Mouse (Mus musculus): Measurements from ENCODE around the gene Nol10. TPM values are rescaled to one million over a fixed set of nuclear protein-coding genes. Genes with fewer than 3 reads are reported as not detected.
"Not testable (repeated sequence)": the region's sequence is repeated elsewhere in the genome, so short reads cannot be mapped to it uniquely, and the experiment has no call there.

Nol10 gene
- polyA plus RNA-seq, 1 experiment = 6.3 TPM

GRCm38 (mm10) chr12:17469869-17470268 is 121.6 kb downstream of the Nol10 start:
- WGBS = 88% methylated on average over 7 of the region's 7 CpGs
- TF ChIP-seq CTCF (IDR thresholded peaks at IDR 0.05; ENCODE audit: borderline replicate concordance, control insufficient read depth, extremely low read depth, insufficient read depth, low read length, poor library complexity) (no peak), POLR2A (IDR thresholded peaks at IDR 0.05; ENCODE audit: control insufficient read depth, extremely low read depth, insufficient read depth, low read length, poor library complexity) (no peak)
- Histone ChIP-seq H3K36me3 (ENCODE audit: control insufficient read depth, insufficient read depth, low read length) (no peaks in the 10 kb centered on the region), H3K27ac (ENCODE audit: control insufficient read depth, insufficient read depth, low read length) (no peak overlapping the region), H3K4me3 (ENCODE audit: control insufficient read depth, insufficient read depth, low read length) (no peak overlapping the region), H3K4me1 (replicated peaks; ENCODE audit: control insufficient read depth, insufficient read depth, low read length) (peaks cover 3% of the 10 kb centered on the region; the same call in 1 of the 2 replicates), H3K27me3 (ENCODE audit: control insufficient read depth, insufficient read depth, low read length) (no peaks in the 10 kb centered on the region)
- no peak for DNase-seq

GRCm38 (mm10) chr12:17470528-17470927 is 122.3 kb downstream of the Nol10 start:
- not testable (repeated sequence) for H3K4me3 ChIP-seq (ENCODE audit: control insufficient read depth, insufficient read depth, low read length); DNase-seq; H3K27ac ChIP-seq (ENCODE audit: control insufficient read depth, insufficient read depth, low read length); H3K4me1 ChIP-seq (replicated peaks; ENCODE audit: control insufficient read depth, insufficient read depth, low read length); H3K27me3 ChIP-seq (ENCODE audit: control insufficient read depth, insufficient read depth, low read length); H3K36me3 ChIP-seq (ENCODE audit: control insufficient read depth, insufficient read depth, low read length)

DNA sequence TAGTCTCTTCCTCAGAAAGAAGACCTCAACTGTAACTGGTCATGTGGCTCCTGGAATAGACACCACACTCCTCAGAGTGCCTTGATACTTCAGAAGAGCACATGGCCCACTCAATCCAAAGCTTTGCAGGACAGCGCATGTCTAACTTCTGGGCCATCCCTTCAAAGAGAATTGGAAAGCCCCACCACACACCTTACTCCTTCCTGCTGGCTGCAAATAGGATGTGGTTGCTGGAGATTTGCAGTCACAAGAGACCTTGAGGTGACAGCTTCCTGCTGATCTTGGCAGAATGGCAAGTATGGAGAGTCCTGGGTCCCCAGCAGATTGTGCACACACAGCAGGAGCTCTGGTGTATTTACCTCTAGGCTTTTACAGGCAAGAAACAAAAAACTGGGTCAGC is 123.1 kb downstream of the Nol10 start:
- H3K27ac ChIP-seq (ENCODE audit: control insufficient read depth, insufficient read depth, low read length) = no peak overlapping the region
- peaks cover 3% of the 10 kb centered on the region; the same call in 1 of the 2 replicates for H3K4me1 ChIP-seq (replicated peaks; ENCODE audit: control insufficient read depth, insufficient read depth, low read length)
- 10% methylated on average over 1 of the region's 1 CpGs for WGBS
- H3K27me3 ChIP-seq (ENCODE audit: control insufficient read depth, insufficient read depth, low read length) = no peaks in the 10 kb centered on the region
- no peak overlapping the region for H3K4me3 ChIP-seq (ENCODE audit: control insufficient read depth, insufficient read depth, low read length)
- DNase-seq = peak; percentile 6
- H3K36me3 ChIP-seq (ENCODE audit: control insufficient read depth, insufficient read depth, low read length) = no peaks in the 10 kb centered on the region
- TF ChIP-seq CTCF (IDR thresholded peaks at IDR 0.05; ENCODE audit: borderline replicate concordance, control insufficient read depth, extremely low read depth, insufficient read depth, low read length, poor library complexity) (no peak), POLR2A (IDR thresholded peaks at IDR 0.05; ENCODE audit: control insufficient read depth, extremely low read depth, insufficient read depth, low read length, poor library complexity) (no peak)

- no peak overlapping the region for H3K4me3 ChIP-seq (ENCODE audit: control insufficient read depth, insufficient read depth, low read length)
- H3K27me3 ChIP-seq (ENCODE audit: control insufficient read depth, insufficient read depth, low read length) = no peaks in the 10 kb centered on the region
- H3K4me1 ChIP-seq (replicated peaks; ENCODE audit: control insufficient read depth, insufficient read depth, low read length) = peaks cover 3% of the 10 kb centered on the region; the same call in 1 of the 2 replicates
- no peak for DNase-seq
- H3K27ac ChIP-seq (ENCODE audit: control insufficient read depth, insufficient read depth, low read length) = no peak overlapping the region
- 96% methylated on average over 3 of the region's 3 CpGs for whole genome bisulfite sequencing
- TF ChIP-seq POLR2A (IDR thresholded peaks at IDR 0.05; ENCODE audit: control insufficient read depth, extremely low read depth, insufficient read depth, low read length, poor library complexity) (no peak), CTCF (IDR thresholded peaks at IDR 0.05; ENCODE audit: borderline replicate concordance, control insufficient read depth, extremely low read depth, insufficient read depth, low read length, poor library complexity) (no peak)
- H3K36me3 ChIP-seq (ENCODE audit: control insufficient read depth, insufficient read depth, low read length) = no peaks in the 10 kb centered on the region
Measured at GRCm38 (mm10) chr12:17473128-17473527, 124.9 kb downstream of the Nol10 start.

DNA sequence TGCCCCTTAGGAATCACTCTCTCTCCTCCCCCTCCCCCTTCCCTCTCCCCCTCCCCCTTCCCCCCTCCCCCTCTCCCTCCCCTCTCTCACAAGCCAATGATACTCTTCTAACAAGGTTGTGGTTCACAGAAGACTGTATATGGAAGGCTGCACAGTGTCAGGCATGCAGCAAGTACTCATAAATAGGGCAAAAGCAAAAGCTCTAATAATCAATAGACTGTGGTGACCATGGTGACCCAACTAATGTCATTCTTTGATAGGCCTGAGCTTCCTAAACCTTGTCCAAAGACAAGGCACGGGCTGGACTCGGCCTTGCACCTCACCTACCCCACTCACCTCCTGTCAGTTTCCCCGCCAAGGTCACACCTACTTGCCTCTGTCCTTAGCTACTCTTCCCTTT is 125.6 kb downstream of the Nol10 start:
- TF ChIP-seq CTCF (IDR thresholded peaks at IDR 0.05; ENCODE audit: borderline replicate concordance, control insufficient read depth, extremely low read depth, insufficient read depth, low read length, poor library complexity) (no peak), POLR2A (IDR thresholded peaks at IDR 0.05; ENCODE audit: control insufficient read depth, extremely low read depth, insufficient read depth, low read length, poor library complexity) (no peak)
- Histone ChIP-seq H3K27ac (ENCODE audit: control insufficient read depth, insufficient read depth, low read length) (no peak overlapping the region), H3K27me3 (ENCODE audit: control insufficient read depth, insufficient read depth, low read length) (no peaks in the 10 kb centered on the region), H3K4me1 (replicated peaks; ENCODE audit: control insufficient read depth, insufficient read depth, low read length) (peaks cover 3% of the 10 kb centered on the region; the same call in 1 of the 2 replicates), H3K4me3 (ENCODE audit: control insufficient read depth, insufficient read depth, low read length) (no peak overlapping the region), H3K36me3 (ENCODE audit: control insufficient read depth, insufficient read depth, low read length) (no peaks in the 10 kb centered on the region)
- no peak for DNase-seq
- WGBS = 94% methylated on average over 3 of the region's 3 CpGs

DNA sequence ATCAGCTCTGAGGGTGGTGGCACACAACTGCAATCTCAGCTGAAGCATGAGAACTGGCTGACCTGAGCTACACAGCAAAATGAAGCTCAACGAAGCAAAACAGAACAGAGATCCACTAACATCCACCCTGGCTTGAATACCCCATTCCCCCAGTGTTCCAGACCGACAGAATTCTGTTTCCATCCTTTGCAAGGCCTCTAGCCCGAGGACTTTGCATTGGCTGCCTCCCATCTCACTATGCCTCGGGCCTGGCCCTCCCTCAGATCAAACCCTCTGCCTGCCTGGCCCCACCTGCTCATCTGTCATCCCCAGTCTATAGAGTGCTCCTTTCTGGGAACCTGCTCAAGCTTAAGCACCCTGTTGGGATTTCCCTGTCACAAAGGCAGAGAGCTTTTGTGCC is 126.4 kb downstream of the Nol10 start:
- TF ChIP-seq POLR2A (IDR thresholded peaks at IDR 0.05; ENCODE audit: control insufficient read depth, extremely low read depth, insufficient read depth, low read length, poor library complexity) = no peak
- TF ChIP-seq CTCF (IDR thresholded peaks at IDR 0.05; ENCODE audit: borderline replicate concordance, control insufficient read depth, extremely low read depth, insufficient read depth, low read length, poor library complexity) = no peak
- no peak for DNase-seq
- Histone ChIP-seq H3K4me1 (replicated peaks; ENCODE audit: control insufficient read depth, insufficient read depth, low read length) (peaks cover 3% of the 10 kb centered on the region; the same call in 1 of the 2 replicates), H3K27me3 (ENCODE audit: control insufficient read depth, insufficient read depth, low read length) (no peaks in the 10 kb centered on the region), H3K27ac (ENCODE audit: control insufficient read depth, insufficient read depth, low read length) (no peak overlapping the region), H3K36me3 (ENCODE audit: control insufficient read depth, insufficient read depth, low read length) (no peaks in the 10 kb centered on the region), H3K4me3 (ENCODE audit: control insufficient read depth, insufficient read depth, low read length) (no peak overlapping the region)
- WGBS = 84% methylated on average over 4 of the region's 4 CpGs

DNA sequence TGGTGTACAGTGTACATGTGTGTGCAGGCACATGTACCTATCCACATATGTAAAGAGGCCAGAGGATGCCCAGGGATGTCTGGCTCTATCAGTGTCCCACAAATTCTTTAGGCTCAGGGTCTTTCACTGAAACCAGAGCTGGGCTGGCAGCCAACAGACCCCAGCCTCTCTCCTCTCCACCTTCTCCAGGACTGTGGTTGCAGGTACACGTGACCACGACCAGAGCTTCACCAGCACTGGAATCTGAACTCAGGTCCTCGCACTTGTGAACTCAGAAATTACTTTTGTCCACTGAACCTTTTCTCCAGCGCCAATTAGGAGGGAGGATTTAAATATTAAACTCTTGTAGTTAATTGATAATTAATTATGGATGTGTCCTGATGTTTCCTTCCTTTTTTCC is 126.9 kb downstream of the Nol10 start:
- 94% methylated on average over 4 of the region's 4 CpGs for WGBS

More for the DNA sequence above, 126.9 kb downstream of the Nol10 start:
- no peak for TF ChIP-seq CTCF (IDR thresholded peaks at IDR 0.05; ENCODE audit: borderline replicate concordance, control insufficient read depth, extremely low read depth, insufficient read depth, low read length, poor library complexity)
- no peak for TF ChIP-seq POLR2A (IDR thresholded peaks at IDR 0.05; ENCODE audit: control insufficient read depth, extremely low read depth, insufficient read depth, low read length, poor library complexity)
- H3K4me3 ChIP-seq (ENCODE audit: control insufficient read depth, insufficient read depth, low read length) = no peak overlapping the region
- DNase-seq = no peak
- H3K27ac ChIP-seq (ENCODE audit: control insufficient read depth, insufficient read depth, low read length) = no peak overlapping the region
- H3K27me3 ChIP-seq (ENCODE audit: control insufficient read depth, insufficient read depth, low read length) = no peaks in the 10 kb centered on the region
- peaks cover 3% of the 10 kb centered on the region; the same call in 1 of the 2 replicates for H3K4me1 ChIP-seq (replicated peaks; ENCODE audit: control insufficient read depth, insufficient read depth, low read length)
- H3K36me3 ChIP-seq (ENCODE audit: control insufficient read depth, insufficient read depth, low read length) = no peaks in the 10 kb centered on the region
